Mouse (Mus musculus) erythroblast, embryonic 14.5 days (primary cell): Measurements from ENCODE around the gene Kank3. TPM values are rescaled to one million over a fixed set of nuclear protein-coding genes. Genes with fewer than 3 reads are reported as not detected.

Source experiments
- H3K27me3 ChIP-seq: 2 replicates; pipeline ENCODE4 v1.6.1; 2012; ENCODE audit warnings: inconsistent platforms; ENCODE audit not compliant: control insufficient read depth
- H3K36me3 ChIP-seq: 2 replicates; pipeline ENCODE4 v1.6.1; 2012; ENCODE audit warnings: mild to moderate bottlenecking, inconsistent platforms; ENCODE audit not compliant: control insufficient read depth
- H3K4me1 ChIP-seq: 2 replicates; pipeline ENCODE4 v1.6.1; 2012; ENCODE audit warnings: inconsistent platforms; ENCODE audit not compliant: control insufficient read depth
- H3K4me3 ChIP-seq: replicated peaks from 2 replicates; pipeline ENCODE3; 2012; ENCODE audit warnings: moderate library complexity, mild to moderate bottlenecking, inconsistent platforms
- H3K9me3 ChIP-seq: 2 replicates; pipeline ENCODE4 v1.6.1; 2012; ENCODE audit warnings: low read length, inconsistent platforms, mixed read lengths; ENCODE audit not compliant: control insufficient read depth
- GATA1 ChIP-seq: IDR thresholded peaks from 2 replicates; pipeline ENCODE4 v1.6.1; 2012; ENCODE audit warnings: low read length, inconsistent platforms, mixed read lengths
- TAL1 ChIP-seq: IDR thresholded peaks from 3 replicates; pipeline ENCODE4 v1.6.1; 2012; ENCODE audit warnings: low read length, inconsistent platforms, mixed read lengths
- polyA plus RNA-seq: library from polyadenylated mRNA; stranded (reverse); fragments of >175 nt; gene quantifications from 2 replicates; pipeline ENCODE4 v1.2.3, GENCODE M21; 2012

The Kank3 gene
- polyA plus RNA-seq: 0.03 TPM in 2 replicates

DNA sequence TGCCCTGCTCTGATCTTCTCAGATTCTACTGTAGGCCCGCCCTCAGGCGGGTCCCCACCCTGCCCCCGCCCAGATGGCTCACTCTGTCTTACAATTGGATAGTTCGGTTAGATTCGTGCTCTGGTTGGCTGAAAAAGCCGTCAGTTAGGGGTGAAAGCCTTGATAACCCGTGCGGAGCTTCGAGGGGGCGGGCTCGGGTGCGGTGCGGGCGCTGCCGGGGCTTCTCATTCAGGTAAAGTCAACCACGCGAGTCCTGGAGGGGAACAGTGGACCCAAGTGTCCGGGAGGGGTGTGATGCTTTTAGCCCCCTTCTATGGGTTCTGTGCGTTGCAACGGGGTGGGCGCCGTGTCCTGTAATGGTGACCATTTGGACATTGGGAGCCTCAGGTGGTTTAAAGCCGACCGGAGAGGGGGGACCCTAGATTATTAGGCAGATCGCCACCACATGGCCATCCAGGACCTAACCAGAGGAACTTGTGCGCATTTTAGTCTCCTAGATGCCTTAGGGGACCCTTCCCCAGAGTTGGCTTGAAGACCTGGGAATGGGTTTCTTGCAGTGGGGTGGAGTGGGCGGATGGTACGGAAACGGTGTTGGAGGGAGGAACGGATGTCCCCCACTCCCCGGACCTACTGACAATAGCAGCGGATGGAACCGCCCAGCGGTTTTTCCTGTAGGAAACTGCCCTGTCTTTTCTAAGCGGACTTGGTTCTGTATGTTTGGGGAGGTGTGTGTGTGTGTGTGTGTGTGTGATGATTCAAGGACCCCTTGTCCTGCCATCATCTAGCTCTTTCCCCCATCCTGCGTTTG lies at the start of gene Kank3:
Kank3 (plus strand) TSS at position 186 of the 808 bp plus-strand sequence.
- no peaks in the 10 kb centered on the region for H3K9me3 ChIP-seq
- TF ChIP-seq GATA1 (no peak), TAL1 (no peak)
- peaks cover 47% of the 10 kb centered on the region for H3K27me3 ChIP-seq

DNA sequence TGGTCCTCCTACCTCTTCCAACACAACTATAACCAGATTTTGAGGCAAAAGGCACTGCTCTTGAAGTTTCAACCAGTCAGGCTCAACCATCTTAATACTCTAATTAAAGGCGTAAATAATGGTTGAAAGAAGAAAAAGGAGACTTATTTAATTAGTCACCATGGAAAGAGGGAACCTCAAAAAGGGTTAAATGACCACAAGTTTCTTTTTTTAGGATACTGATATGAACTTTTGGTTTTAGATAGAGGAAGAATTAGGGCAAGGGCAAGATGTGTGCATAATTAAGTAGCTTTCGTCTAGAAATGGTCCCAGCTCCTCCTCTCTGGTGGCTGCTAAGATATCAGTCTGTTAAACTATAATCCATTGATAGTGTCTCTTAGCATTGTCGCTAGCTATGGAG lies 43.9 kb upstream of the Kank3 start:
- Histone ChIP-seq H3K36me3 (no peaks in the 10 kb centered on the region), H3K9me3 (no peaks in the 10 kb centered on the region), H3K4me3 (no peak overlapping the region), H3K27me3 (peaks cover 10% of the 10 kb centered on the region), H3K4me1 (peaks cover 7% of the 10 kb centered on the region)
- TF ChIP-seq TAL1: no peak

More for the DNA sequence above, at the start of gene Kank3:
- peaks cover 15% of the 10 kb centered on the region for H3K4me1 ChIP-seq
- H3K4me3 ChIP-seq: peak within 1 kb of the TSS; percentile 61
- H3K36me3 ChIP-seq: no peaks in the 10 kb centered on the region

DNA sequence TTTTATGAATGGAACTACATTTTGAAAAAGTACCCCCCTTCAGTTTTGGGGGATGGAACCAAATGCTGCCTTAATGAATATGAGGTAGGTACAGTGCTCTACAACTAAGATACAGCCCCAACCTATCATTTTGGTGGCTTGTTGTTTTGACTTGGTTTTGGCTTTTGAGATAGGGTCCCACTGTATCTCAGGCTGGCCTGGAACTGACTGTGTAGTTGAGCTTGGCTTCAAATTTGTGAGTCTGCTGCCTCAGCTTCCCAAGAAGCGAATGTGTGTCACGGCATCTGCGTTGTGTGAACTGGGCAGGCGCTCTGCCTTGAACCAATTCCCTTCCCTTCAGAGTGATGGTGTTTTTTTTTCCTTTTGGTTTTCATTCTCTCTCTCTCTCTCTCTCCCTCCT lies 38.7 kb upstream of the Kank3 start:
- TF ChIP-seq GATA1: no peak
- no peak for TF ChIP-seq TAL1
- no peak overlapping the region for H3K4me3 ChIP-seq
- H3K36me3 ChIP-seq: peaks cover 16% of the 10 kb centered on the region
- H3K27me3 ChIP-seq: peaks cover 9% of the 10 kb centered on the region
- no peaks in the 10 kb centered on the region for H3K9me3 ChIP-seq
- no peaks in the 10 kb centered on the region for H3K4me1 ChIP-seq

DNA sequence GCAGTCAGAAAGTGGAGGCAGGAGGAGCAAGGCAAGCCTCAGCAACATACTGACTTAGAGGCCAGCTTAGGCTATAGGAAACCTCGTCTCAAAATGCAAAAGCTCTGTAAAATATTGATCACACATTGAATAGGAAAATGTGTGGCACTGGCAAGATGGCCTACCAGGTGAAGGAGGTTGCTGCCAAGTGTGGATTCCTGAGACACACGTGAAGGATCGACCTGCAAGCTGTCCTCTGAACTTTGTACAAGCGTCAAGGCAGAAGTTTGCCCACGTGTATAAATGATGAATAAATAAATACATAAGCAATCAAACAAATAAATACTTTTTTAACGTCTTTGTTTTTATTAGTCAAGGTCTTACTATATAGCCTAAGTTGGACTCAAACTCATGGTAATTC lies 36.9 kb upstream of the Kank3 start:
- Histone ChIP-seq H3K36me3 (peaks cover 33% of the 10 kb centered on the region), H3K9me3 (no peaks in the 10 kb centered on the region), H3K4me3 (no peak overlapping the region), H3K4me1 (no peaks in the 10 kb centered on the region; the same call in 1 of the 2 replicates), H3K27me3 (peaks cover 2% of the 10 kb centered on the region; the same call in 1 of the 2 replicates)
- TF ChIP-seq GATA1 (no peak), TAL1 (no peak)

GRCm38 (mm10) chr17:33773871-33774572 lies 36.3 kb upstream of the Kank3 start:
- Histone ChIP-seq H3K27me3 (peaks cover 2% of the 10 kb centered on the region; the same call in 1 of the 2 replicates), H3K36me3 (peaks cover 34% of the 10 kb centered on the region), H3K4me3 (no peak overlapping the region), H3K9me3 (no peaks in the 10 kb centered on the region), H3K4me1 (no peaks in the 10 kb centered on the region; the same call in 1 of the 2 replicates)
- TF ChIP-seq GATA1 (no peak), TAL1 (no peak)

DNA sequence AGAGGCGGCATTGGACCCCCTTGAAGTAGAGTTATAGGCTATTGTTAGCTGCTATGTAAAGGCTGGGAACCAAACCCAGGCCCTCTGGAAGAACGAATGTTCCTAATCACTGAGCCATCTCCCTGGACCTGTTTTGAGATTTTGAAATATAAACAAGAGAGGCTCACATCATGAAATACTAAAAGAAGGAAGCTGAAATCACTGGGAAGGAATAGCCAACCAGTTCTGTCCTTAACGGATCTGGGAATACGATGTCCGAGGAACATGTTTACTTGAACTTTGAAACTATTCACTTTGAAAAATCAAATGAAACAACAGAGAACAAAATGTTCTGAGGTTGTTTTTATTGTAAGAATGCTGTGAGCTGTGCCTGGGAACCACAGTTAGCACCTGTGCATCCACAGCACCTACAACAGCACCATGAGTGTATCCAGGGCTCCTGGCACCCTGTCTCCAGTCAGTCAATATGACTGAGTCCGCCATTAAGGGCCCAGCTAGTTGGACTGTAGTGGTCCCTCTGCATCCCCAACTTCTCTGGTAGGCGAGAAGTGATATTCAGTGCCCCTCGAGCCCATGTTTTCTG lies 35.7 kb upstream of the Kank3 start:
- H3K4me1 ChIP-seq: peaks cover 5% of the 10 kb centered on the region
- peaks cover 2% of the 10 kb centered on the region; the same call in 1 of the 2 replicates for H3K27me3 ChIP-seq
- no peak overlapping the region for H3K4me3 ChIP-seq
- no peaks in the 10 kb centered on the region for H3K9me3 ChIP-seq
- H3K36me3 ChIP-seq: peaks cover 34% of the 10 kb centered on the region
- TF ChIP-seq GATA1 (no peak), TAL1 (no peak)

GRCm38 (mm10) chr17:33775287-33775686 lies 35.0 kb upstream of the Kank3 start:
- peaks cover 34% of the 10 kb centered on the region for H3K36me3 ChIP-seq
- peaks cover 2% of the 10 kb centered on the region; the same call in 1 of the 2 replicates for H3K27me3 ChIP-seq
- H3K9me3 ChIP-seq: no peaks in the 10 kb centered on the region
- H3K4me1 ChIP-seq: peaks cover 9% of the 10 kb centered on the region
- no peak overlapping the region for H3K4me3 ChIP-seq
- no peak for TF ChIP-seq TAL1
- no peak for TF ChIP-seq GATA1

- peaks cover 34% of the 10 kb centered on the region for H3K36me3 ChIP-seq
- H3K4me3 ChIP-seq: no peak overlapping the region
- no peak for TF ChIP-seq TAL1
- TF ChIP-seq GATA1: no peak
- 0 out of 2 replicates have a peak, but pooled peaks cover 4% of the 10 kb centered on the region for H3K27me3 ChIP-seq
- peaks cover 29% of the 10 kb centered on the region for H3K4me1 ChIP-seq
- no peaks in the 10 kb centered on the region for H3K9me3 ChIP-seq
These were observed 30.9 kb upstream of the Kank3 start for GRCm38 (mm10) chr17:33779271-33779966.

GRCm38 (mm10) chr17:33779967-33780295 lies 30.4 kb upstream of the Kank3 start:
- Histone ChIP-seq H3K36me3 (peaks cover 31% of the 10 kb centered on the region), H3K27me3 (0 out of 2 replicates have a peak, but pooled peaks cover 4% of the 10 kb centered on the region), H3K4me1 (peaks cover 29% of the 10 kb centered on the region), H3K9me3 (no peaks in the 10 kb centered on the region), H3K4me3 (peak overlapping the region; percentile 26)
- TF ChIP-seq TAL1 (no peak), GATA1 (no peak)
